18 mouse cellular contexts compared by ENCODE assay signal in genomic region chr10:99349125-99349716, GRCm38 (mm10).
DNase-seq lines count a peak whose midpoint lies in the region; TF ChIP-seq lines count a peak whose summit lies in the region.
"Had no signal": no experiment of that assay in that cellular context is flagged by ENCODE, and none has a peak within 500 bp of the region (broad histone marks: within the 10 kb centered on the region; RNA-seq: fewer than 3 reads in every experiment).

No protein-coding gene starts in this region.

- intact Hi-C loops in gastrocnemius, postnatal 14 days (cut with DNase I; ENCODE audit: low total_unique reads) = no loop called here

- no peak overlapping the region for H3K27ac ChIP-seq in forebrain, embryonic 10.5 days
- H3K27ac ChIP-seq: hindbrain, embryonic 15.5 days; limb, embryonic 12.5 days; liver, embryonic 15.5 days; stomach, postnatal 0 days had no signal

- H3K36me3 ChIP-seq in forebrain, embryonic 10.5 days (replicated peaks) = no peaks in the 10 kb centered on the region
- H3K36me3 ChIP-seq: G1E; heart, embryonic 12.5 days; hindbrain, embryonic 15.5 days; limb, embryonic 12.5 days; liver, embryonic 15.5 days had no signal

- H3K4me1 ChIP-seq in lung, adult 2 months (ENCODE audit: control insufficient read depth, insufficient read depth, low read length) = no peaks in the 10 kb centered on the region
- H3K4me1 ChIP-seq in forebrain, embryonic 10.5 days = peaks cover 11% of the 10 kb centered on the region
- H3K4me1 ChIP-seq: heart, embryonic 12.5 days; liver, embryonic 15.5 days had no signal

- DNase-seq in gastrocnemius, adult 18-20 months (ENCODE audit: low spot score) = peak; percentile 8
- DNase-seq in gastrocnemius, postnatal 14 days = no peak
- peak; percentile 6 for DNase-seq in lung, postnatal 36 days
- no peak for DNase-seq in lung, adult 2 months
- peak; percentile 63 to 72 for DNase-seq in cerebellum, postnatal 10 days
- peak; percentile 13 for DNase-seq in skeletal muscle tissue, adult 2 months (ENCODE audit: low read depth, low spot score)
- no peak for DNase-seq in ovary, adult 18-20 months (ENCODE audit: low spot score)
- no peak for DNase-seq in forebrain, embryonic 10.5 days (ENCODE audit: extremely low spot score, low spot score)
- DNase-seq: adrenal gland, postnatal 36 days; gastrocnemius, postnatal 25 days; lung, postnatal 10 days; right cerebral cortex, postnatal 4 days had no signal

- TF ChIP-seq POLR2A in lung, adult 2 months (IDR thresholded peaks at IDR 0.05; ENCODE audit: borderline replicate concordance, extremely low read depth, low read depth, low read length) = no peak

- peaks cover 4% of the 10 kb centered on the region; the same call in 1 of the 2 replicates for H3K9me3 ChIP-seq in forebrain, embryonic 10.5 days
- H3K9me3 ChIP-seq: heart, embryonic 12.5 days; hindbrain, embryonic 15.5 days; limb, embryonic 12.5 days; liver, embryonic 15.5 days had no signal

- whole genome bisulfite sequencing in lung, adult 2 months = 59% methylated on average over 3 of the region's 3 CpGs
- WGBS in forebrain, embryonic 10.5 days = 74% methylated on average over 3 of the region's 3 CpGs

- no peak for TF ChIP-seq CTCF in lung, adult 2 months (IDR thresholded peaks at IDR 0.05; ENCODE audit: insufficient read depth, low read length)

- H3K4me3 ChIP-seq in lung, adult 2 months (replicated peaks; ENCODE audit: extremely low read depth, low read depth, low read length) = no peak overlapping the region
- H3K4me3 ChIP-seq in forebrain, embryonic 10.5 days = no peak overlapping the region
- H3K4me3 ChIP-seq: heart, embryonic 12.5 days; hindbrain, embryonic 15.5 days; limb, embryonic 12.5 days; liver, embryonic 15.5 days had no signal

- no peaks in the 10 kb centered on the region for H3K27me3 ChIP-seq in forebrain, embryonic 10.5 days (ENCODE audit: poor library complexity, severe bottlenecking)
- H3K27me3 ChIP-seq: heart, embryonic 12.5 days; hindbrain, embryonic 15.5 days; limb, embryonic 12.5 days; liver, embryonic 15.5 days had no signal

Comparison
In these comparisons a context has a peak if more than half of its experiments do, and no peak if none do; other contexts are left out.
1. DNase-seq: peak in gastrocnemius, adult 18-20 months (single experiment), lung, postnatal 36 days (single experiment), cerebellum, postnatal 10 days (2 of 2) and skeletal muscle tissue, adult 2 months (single experiment); none in gastrocnemius, postnatal 14 days (single experiment), lung, adult 2 months (single experiment), ovary, adult 18-20 months (single experiment) and forebrain, embryonic 10.5 days (single experiment).